Mouse (Mus musculus) liver, embryonic 16.5 days (tissue): ENCODE measurements around the gene Fem1a. TPM values are rescaled to one million over a fixed set of nuclear protein-coding genes. Genes with fewer than 3 reads are reported as not detected.

Experiments used
- ATAC-seq: fragments of 200-750 bp; cut with Nextera tagmentation; 2 replicates; pipeline ENCODE4 v1.8.0; 2017; ENCODE audit warnings: low read depth, mild to moderate bottlenecking, moderate number of reproducible peaks, moderate library complexity
- H3K27ac ChIP-seq: fragments of 300-500 bp; sonication (generic); 2 replicates; pipeline ENCODE4 v1.5.1; 2014; ENCODE audit warnings: mild to moderate bottlenecking, low read length
- H3K27me3 ChIP-seq: fragments of 300-500 bp; sonication (generic); 2 replicates; pipeline ENCODE4 v1.6.1; 2014; ENCODE audit warnings: low read depth, low read length, mixed read lengths; ENCODE audit not compliant: control insufficient read depth, insufficient read depth
- H3K36me3 ChIP-seq: fragments of 300-500 bp; sonication (generic); 2 replicates; pipeline ENCODE4 v1.6.1; 2014; ENCODE audit warnings: mild to moderate bottlenecking; ENCODE audit not compliant: control insufficient read depth, insufficient read depth
- H3K4me1 ChIP-seq: fragments of 300-500 bp; sonication (generic); 2 replicates; pipeline ENCODE4 v1.6.1; 2014; ENCODE audit warnings: low read depth, low read length, mixed read lengths; ENCODE audit not compliant: control insufficient read depth
- H3K4me2 ChIP-seq: fragments of 300-500 bp; sonication (generic); 2 replicates; pipeline ENCODE4 v1.6.1; 2014; ENCODE audit warnings: low read depth, low read length, mixed read lengths
- H3K4me3 ChIP-seq: fragments of 300-500 bp; sonication (generic); 2 replicates; pipeline ENCODE4 v1.5.1; 2014; ENCODE audit warnings: low read depth, mild to moderate bottlenecking, low read length
- H3K9ac ChIP-seq: fragments of 300-500 bp; sonication (generic); 2 replicates; pipeline ENCODE4 v1.6.1; 2014; ENCODE audit warnings: low read depth, low read length
- H3K9me3 ChIP-seq: fragments of 300-500 bp; sonication (generic); replicated peaks from 2 replicates; pipeline ENCODE4 v1.6.1; 2016; ENCODE audit warnings: low read length; ENCODE audit not compliant: control insufficient read depth
- WGBS: fragments of 180-500 bp; shearing (Covaris S2); extraction: QIAGEN DNeasy Blood & Tissue Kit; methylation state at CpG from one replicate; pipeline ENCODE4 v1.1.7; 2014; ENCODE audit not compliant: insufficient replicate concordance; 5-methylcytosine and 5-hydroxymethylcytosine counted together
- polyA plus RNA-seq: library from polyadenylated mRNA; unstranded; fragments of >200 nt; fragmentation: Nextera tagmentation; extraction: Ambion mirVana; gene quantifications from 2 replicates; pipeline ENCODE4 v1.2.1, GENCODE M21; 2015

Fem1a gene
- polyA plus RNA-seq, 1 experiment from 2014 or later = 5.7 TPM

GRCm38 (mm10) chr17:56289371-56290331 lies 33.0 kb downstream of the Fem1a start:
- Histone ChIP-seq H3K9ac (peak overlapping the region; percentile 54), H3K9me3 (no peaks in the 10 kb centered on the region), H3K27me3 (no peaks in the 10 kb centered on the region), H3K4me1 (peaks cover 60% of the 10 kb centered on the region), H3K4me2 (peak overlapping the region; percentile 70), H3K36me3 (peaks cover 8% of the 10 kb centered on the region), H3K4me3 (peak overlapping the region; percentile 56), H3K27ac (peak overlapping the region; percentile 90)
- 6% methylated on average over 23 of the region's 23 CpGs for WGBS
- peak; percentile 20 for ATAC-seq

GRCm38 (mm10) chr17:56290388-56291170 lies 34.0 kb downstream of the Fem1a start:
- Histone ChIP-seq H3K4me3 (peak overlapping the region; percentile 56), H3K27ac (peak overlapping the region; percentile 90), H3K27me3 (no peaks in the 10 kb centered on the region), H3K4me2 (peak overlapping the region; percentile 70), H3K9me3 (no peaks in the 10 kb centered on the region), H3K4me1 (peaks cover 60% of the 10 kb centered on the region), H3K9ac (peak overlapping the region; percentile 54), H3K36me3 (peaks cover 5% of the 10 kb centered on the region)
- WGBS = 1% methylated on average over 17 of the region's 17 CpGs
- ATAC-seq = peak; percentile 88

GRCm38 (mm10) chr17:56291171-56291511 lies 34.5 kb downstream of the Fem1a start:
- H3K27me3 ChIP-seq = no peaks in the 10 kb centered on the region
- peak overlapping the region; percentile 70 for H3K4me2 ChIP-seq
- peak overlapping the region; percentile 90 for H3K27ac ChIP-seq
- WGBS = 0% methylated on average over 16 of the region's 16 CpGs
- H3K4me1 ChIP-seq = peaks cover 59% of the 10 kb centered on the region
- peak overlapping the region; percentile 52 for H3K9ac ChIP-seq
- H3K4me3 ChIP-seq = peak overlapping the region; percentile 56
- no peaks in the 10 kb centered on the region for H3K36me3 ChIP-seq
- peak; percentile 78 for ATAC-seq
- H3K9me3 ChIP-seq = no peaks in the 10 kb centered on the region

- no peaks in the 10 kb centered on the region for H3K36me3 ChIP-seq
- peak overlapping the region; percentile 56; the same call in 1 of the 2 replicates for H3K4me3 ChIP-seq
- WGBS = 76% methylated on average over 7 of the region's 7 CpGs
- no peak for ATAC-seq
- H3K27me3 ChIP-seq = no peaks in the 10 kb centered on the region
- peak overlapping the region; percentile 70 for H3K4me2 ChIP-seq
- peak overlapping the region; percentile 90; the same call in 1 of the 2 replicates for H3K27ac ChIP-seq
- peak overlapping the region; percentile 52; the same call in 1 of the 2 replicates for H3K9ac ChIP-seq
- peaks cover 52% of the 10 kb centered on the region for H3K4me1 ChIP-seq
- no peaks in the 10 kb centered on the region for H3K9me3 ChIP-seq
These were observed 35.3 kb downstream of the Fem1a start for GRCm38 (mm10) chr17:56291826-56292475.

GRCm38 (mm10) chr17:56292531-56293222 lies 36.1 kb downstream of the Fem1a start, which contains the start of gene Plin3:
Plin3 (minus strand) TSS chr17:56292873.
- WGBS = 83% methylated on average over 4 of the region's 4 CpGs
- H3K36me3 ChIP-seq = no peaks in the 10 kb centered on the region
- no peak within 1 kb of the TSS; the same call in 1 of the 2 replicates for H3K27ac ChIP-seq
- no peak within 1 kb of the TSS for H3K4me3 ChIP-seq
- H3K27me3 ChIP-seq = no peaks in the 10 kb centered on the region
- no peaks in the 10 kb centered on the region for H3K9me3 ChIP-seq
- no peak within 1 kb of the TSS; the same call in 1 of the 2 replicates for H3K9ac ChIP-seq
- no peak for ATAC-seq
- H3K4me1 ChIP-seq = peaks cover 44% of the 10 kb centered on the region
- H3K4me2 ChIP-seq = peak within 1 kb of the TSS; percentile 70

GRCm38 (mm10) chr17:56293291-56293690 lies 36.7 kb downstream of the Fem1a start:
- no peak for ATAC-seq
- H3K9ac ChIP-seq = no peak overlapping the region
- H3K36me3 ChIP-seq = no peaks in the 10 kb centered on the region
- WGBS = 37% methylated on average over 1 of the region's 1 CpGs
- H3K27me3 ChIP-seq = no peaks in the 10 kb centered on the region
- no peak overlapping the region for H3K4me2 ChIP-seq
- no peaks in the 10 kb centered on the region for H3K9me3 ChIP-seq
- no peak overlapping the region for H3K27ac ChIP-seq
- peaks cover 38% of the 10 kb centered on the region for H3K4me1 ChIP-seq
- no peak overlapping the region for H3K4me3 ChIP-seq

GRCm38 (mm10) chr17:56294241-56294640 lies 37.6 kb downstream of the Fem1a start:
- no peaks in the 10 kb centered on the region for H3K9me3 ChIP-seq
- WGBS = 84% methylated on average over 19 of the region's 19 CpGs

GRCm38 (mm10) chr17:56296201-56296600 lies 39.6 kb downstream of the Fem1a start:
- no peaks in the 10 kb centered on the region for H3K9me3 ChIP-seq
- peaks cover 10% of the 10 kb centered on the region for H3K4me1 ChIP-seq
- no peak overlapping the region for H3K27ac ChIP-seq
- H3K9ac ChIP-seq = no peak overlapping the region
- no peak overlapping the region for H3K4me3 ChIP-seq
- no peak for ATAC-seq
- 44% methylated on average over 1 of the region's 1 CpGs for WGBS
- no peaks in the 10 kb centered on the region for H3K36me3 ChIP-seq
- no peak overlapping the region for H3K4me2 ChIP-seq
- no peaks in the 10 kb centered on the region for H3K27me3 ChIP-seq

More at GRCm38 (mm10) chr17:56294241-56294640, 37.6 kb downstream of the Fem1a start:
- ATAC-seq = no peak
- H3K27me3 ChIP-seq = no peaks in the 10 kb centered on the region
- no peak overlapping the region for H3K4me2 ChIP-seq
- no peak overlapping the region for H3K27ac ChIP-seq
- no peak overlapping the region for H3K9ac ChIP-seq
- no peaks in the 10 kb centered on the region for H3K36me3 ChIP-seq
- no peak overlapping the region for H3K4me3 ChIP-seq
- peaks cover 29% of the 10 kb centered on the region for H3K4me1 ChIP-seq
